Mouse (Mus musculus) midbrain, embryonic 14.5 days (tissue): ENCODE data around the gene Mpc1. TPM values are rescaled to one million over a fixed set of nuclear protein-coding genes. Genes with fewer than 3 reads are reported as not detected.

ENCODE experiments used
- ATAC-seq: fragments of 200-750 bp; cut with Nextera tagmentation; 2 replicates; pipeline ENCODE4 v1.8.0; 2017; ENCODE audit warnings: moderate number of reproducible peaks, moderate library complexity; ENCODE audit not compliant: low FRiP score, low TSS enrichment
- DNase-seq: peaks from one replicate; pipeline ENCODE4 v3.0.0-alpha.2; 2015
- H3K27ac ChIP-seq: fragments of 300-500 bp; sonication (generic); replicated peaks from 2 replicates; pipeline ENCODE4 v1.5.1; 2014; ENCODE audit warnings: mild to moderate bottlenecking, low read depth, low read length, moderate library complexity
- H3K27me3 ChIP-seq: fragments of 300-500 bp; sonication (generic); 2 replicates; pipeline ENCODE4 v1.6.1; 2014; ENCODE audit warnings: low read length, control low read depth, mixed read lengths; ENCODE audit not compliant: control insufficient read depth, insufficient read depth
- H3K36me3 ChIP-seq: fragments of 300-500 bp; sonication (generic); 2 replicates; pipeline ENCODE4 v1.6.1; 2014; ENCODE audit warnings: low read length, control low read depth; ENCODE audit not compliant: control insufficient read depth, insufficient read depth
- H3K4me1 ChIP-seq: fragments of 300-500 bp; sonication (generic); 2 replicates; pipeline ENCODE4 v1.6.1; 2014; ENCODE audit warnings: mild to moderate bottlenecking, antibody characterized with exemption, low read length, control low read depth; ENCODE audit not compliant: control insufficient read depth, insufficient read depth
- H3K4me2 ChIP-seq: fragments of 300-500 bp; sonication (generic); 2 replicates; pipeline ENCODE4 v1.6.1; 2014; ENCODE audit warnings: mild to moderate bottlenecking, low read length, moderate library complexity
- H3K4me3 ChIP-seq: fragments of 300-500 bp; sonication (generic); replicated peaks from 2 replicates; pipeline ENCODE4 v1.5.1; 2014; ENCODE audit warnings: low read depth, low read length
- H3K9ac ChIP-seq: fragments of 300-500 bp; sonication (generic); replicated peaks from 2 replicates; pipeline ENCODE4 v1.6.1; 2014; ENCODE audit warnings: mild to moderate bottlenecking, low read length, moderate library complexity
- H3K9me3 ChIP-seq: fragments of 300-500 bp; sonication (generic); 2 replicates; pipeline ENCODE4 v1.6.1; 2016; ENCODE audit warnings: low read length, control low read depth, mixed read lengths; ENCODE audit not compliant: control insufficient read depth
- WGBS: fragments of 180-500 bp; shearing (Covaris S2); extraction: QIAGEN DNeasy Blood & Tissue Kit; methylation state at CpG from one replicate; pipeline ENCODE4 v1.1.7; 2014; 5-methylcytosine and 5-hydroxymethylcytosine counted together
- polyA plus RNA-seq: library from polyadenylated mRNA; unstranded; fragments of >200 nt; fragmentation: Nextera tagmentation; extraction: Ambion mirVana; gene quantifications from 2 replicates; pipeline ENCODE4 v1.2.1, GENCODE M21; 2014

Mpc1 gene
- polyA plus RNA-seq, 1 experiment from 2014 or later, result 282 TPM

DNA sequence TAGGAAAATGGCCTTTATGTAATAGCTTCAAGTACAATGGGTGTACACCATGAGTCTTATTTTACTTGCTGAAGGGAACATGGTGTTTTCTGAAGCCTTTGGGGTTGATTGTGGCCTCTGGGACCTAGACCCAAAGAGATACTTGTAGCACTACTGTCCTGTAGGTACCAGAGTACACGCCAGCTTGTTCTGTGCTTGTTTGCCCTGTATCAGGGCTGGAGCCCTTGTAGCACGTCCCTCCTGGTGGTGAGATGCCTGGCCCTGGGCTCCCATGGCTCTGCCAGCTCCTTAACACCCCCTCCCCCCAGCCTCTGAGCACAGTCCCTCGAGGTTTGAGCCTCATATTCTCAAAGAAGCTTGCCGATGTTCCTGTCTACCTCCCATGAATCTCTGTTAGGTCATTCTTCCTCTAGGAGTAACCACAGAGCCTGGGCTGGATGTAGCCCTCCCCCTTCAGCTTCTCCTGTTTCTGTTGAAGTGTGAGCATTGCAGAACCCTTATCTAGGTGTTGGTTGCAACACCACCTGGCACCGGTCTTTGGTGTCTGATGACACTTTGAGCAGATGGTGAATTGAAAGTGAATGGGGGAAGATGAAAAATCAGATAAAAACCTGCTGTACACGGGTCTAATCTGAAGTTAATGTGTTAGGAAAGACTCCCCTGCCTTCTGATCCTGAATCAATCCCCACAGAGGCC, 10.5 kb upstream of the Mpc1 start:
- H3K27me3 ChIP-seq, result no peaks in the 10 kb centered on the region
- H3K9me3 ChIP-seq, result no peaks in the 10 kb centered on the region
- H3K4me1 ChIP-seq, result no peaks in the 10 kb centered on the region
- no peaks in the 10 kb centered on the region for H3K36me3 ChIP-seq
- no peak overlapping the region for H3K4me2 ChIP-seq
- no peak overlapping the region for H3K9ac ChIP-seq
- WGBS, result 58% methylated on average over 6 of the region's 6 CpGs
- no peak overlapping the region for H3K27ac ChIP-seq
- DNase-seq (no peak), ATAC-seq (no peak)
- no peak overlapping the region for H3K4me3 ChIP-seq

DNA sequence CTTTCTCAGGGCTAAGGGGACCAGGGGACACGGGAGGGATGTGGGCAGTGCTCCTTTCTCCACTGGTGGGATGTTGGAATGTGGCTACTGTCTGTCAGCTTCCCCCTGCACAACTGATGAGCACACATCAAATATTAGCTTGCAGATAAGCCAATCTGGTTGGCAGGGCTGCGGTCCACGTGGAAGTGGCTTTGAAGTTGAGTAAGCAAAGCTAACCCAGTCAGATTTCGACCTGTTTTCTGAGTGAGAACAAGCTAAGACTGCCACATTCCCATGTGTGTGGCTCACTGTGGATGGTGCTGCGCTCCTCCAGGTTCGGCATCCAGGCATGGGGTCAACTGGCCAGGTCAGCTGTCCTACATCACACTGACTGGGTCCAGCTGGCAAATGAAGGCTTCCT, 9.8 kb upstream of the Mpc1 start:
- no peaks in the 10 kb centered on the region for H3K4me1 ChIP-seq
- H3K9me3 ChIP-seq, result no peaks in the 10 kb centered on the region
- no peak overlapping the region for H3K4me3 ChIP-seq
- no peak for ATAC-seq
- H3K36me3 ChIP-seq, result no peaks in the 10 kb centered on the region
- H3K27ac ChIP-seq, result no peak overlapping the region
- no peak overlapping the region for H3K4me2 ChIP-seq
- H3K27me3 ChIP-seq, result no peaks in the 10 kb centered on the region
- DNase-seq, result no peak
- 87% methylated on average over 6 of the region's 6 CpGs for WGBS
- no peak overlapping the region for H3K9ac ChIP-seq

DNA sequence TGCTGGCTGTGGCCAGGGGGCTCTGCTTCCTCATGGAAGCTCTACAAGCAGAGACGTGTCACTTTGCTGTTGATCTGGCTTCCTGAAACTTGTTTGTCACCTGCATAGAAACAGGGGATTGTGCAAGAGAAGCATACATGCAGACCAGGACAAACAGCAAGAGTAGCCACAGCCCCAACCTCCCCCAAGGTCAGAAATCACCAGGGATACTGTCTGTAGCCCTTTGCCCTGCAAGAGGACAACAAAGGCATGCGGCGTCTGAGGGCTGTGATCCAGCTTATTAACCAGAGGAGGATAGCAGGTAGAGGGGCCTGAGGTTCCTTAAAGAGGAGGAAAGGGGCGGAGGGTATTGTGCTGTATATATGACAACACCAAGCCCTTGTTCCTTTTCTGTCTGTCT, 6.6 kb upstream of the Mpc1 start:
- Histone ChIP-seq H3K27ac (no peak overlapping the region), H3K4me2 (no peak overlapping the region), H3K4me1 (no peaks in the 10 kb centered on the region), H3K9me3 (no peaks in the 10 kb centered on the region), H3K27me3 (no peaks in the 10 kb centered on the region), H3K4me3 (no peak overlapping the region), H3K36me3 (no peaks in the 10 kb centered on the region), H3K9ac (no peak overlapping the region)
- DNase-seq (no peak), ATAC-seq (no peak)
- 80% methylated on average over 4 of the region's 4 CpGs for WGBS

DNA sequence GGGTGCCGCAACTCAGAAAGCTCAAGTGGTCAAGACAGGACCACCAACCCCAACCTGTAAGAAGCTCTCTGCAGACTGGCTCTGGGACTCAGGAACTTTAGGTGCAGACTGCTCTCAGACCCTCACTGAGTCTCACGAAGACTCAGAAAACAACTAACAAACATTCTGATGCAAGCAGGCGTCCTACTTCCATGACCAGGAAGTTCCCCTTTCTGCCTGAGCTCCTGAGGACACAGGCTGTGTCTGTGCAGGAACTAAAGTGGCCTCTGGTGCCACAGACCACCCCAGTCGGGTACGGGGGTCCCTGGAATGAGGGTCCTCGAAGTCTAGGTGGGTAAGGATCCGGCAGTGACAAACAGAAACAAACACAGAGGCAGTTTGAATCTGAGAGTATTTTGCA, 6.0 kb upstream of the Mpc1 start:
- Histone ChIP-seq H3K27ac (no peak overlapping the region), H3K9me3 (no peaks in the 10 kb centered on the region), H3K36me3 (no peaks in the 10 kb centered on the region), H3K4me2 (no peak overlapping the region), H3K27me3 (no peaks in the 10 kb centered on the region), H3K4me3 (no peak overlapping the region), H3K4me1 (no peaks in the 10 kb centered on the region), H3K9ac (no peak overlapping the region)
- no peak for DNase-seq
- ATAC-seq, result no peak
- 84% methylated on average over 7 of the region's 7 CpGs for WGBS

DNA sequence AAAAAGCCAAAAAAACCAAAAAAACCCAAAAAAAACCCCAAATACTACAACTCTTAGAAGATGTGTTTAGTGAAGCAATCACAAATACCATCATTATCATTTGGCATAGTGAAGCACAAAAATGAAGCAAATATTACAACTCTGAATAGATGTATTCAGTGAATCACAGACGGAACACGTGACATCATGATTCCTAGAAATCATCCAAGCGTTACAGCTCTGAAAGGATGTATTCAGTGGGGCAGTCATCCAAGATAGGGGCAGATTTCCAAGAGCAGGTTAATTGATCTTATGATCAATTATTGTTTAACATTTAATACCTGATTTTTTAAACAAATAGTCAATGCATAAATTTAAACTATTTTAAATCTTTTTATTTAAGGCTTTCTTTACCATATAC, 5.4 kb upstream of the Mpc1 start:
- Histone ChIP-seq H3K27ac (no peak overlapping the region), H3K9me3 (no peaks in the 10 kb centered on the region), H3K4me1 (no peaks in the 10 kb centered on the region), H3K4me3 (no peak overlapping the region), H3K27me3 (no peaks in the 10 kb centered on the region), H3K4me2 (no peak overlapping the region), H3K9ac (no peak overlapping the region), H3K36me3 (no peaks in the 10 kb centered on the region)
- ATAC-seq, result no peak
- 71% methylated on average over 3 of the region's 3 CpGs for WGBS
- no peak for DNase-seq

DNA sequence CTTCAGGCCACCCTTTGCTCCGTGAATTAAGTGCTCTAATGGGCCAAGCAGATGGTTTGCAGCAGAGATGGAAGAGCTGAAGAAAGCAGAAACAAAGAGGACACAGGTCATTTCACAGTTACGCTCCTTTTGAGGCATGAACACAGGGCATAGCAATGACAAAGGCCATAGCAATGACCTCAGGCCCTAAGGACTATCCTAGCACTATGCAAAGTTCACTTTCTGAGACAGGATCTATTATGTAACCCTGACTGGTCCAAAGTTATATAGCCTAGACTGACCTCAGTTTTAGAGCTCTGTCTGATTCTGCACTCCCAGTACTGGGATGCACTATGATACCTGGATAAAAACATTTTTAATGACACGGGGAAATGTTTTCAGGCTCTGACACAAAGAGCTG, 4.3 kb upstream of the Mpc1 start:
- no peaks in the 10 kb centered on the region for H3K9me3 ChIP-seq
- no peak overlapping the region for H3K4me2 ChIP-seq
- no peak for ATAC-seq
- H3K4me3 ChIP-seq, result no peak overlapping the region
- no peaks in the 10 kb centered on the region for H3K27me3 ChIP-seq
- no peak overlapping the region for H3K27ac ChIP-seq
- DNase-seq, result no peak
- no peak overlapping the region for H3K9ac ChIP-seq
- H3K4me1 ChIP-seq, result 0 out of 2 replicates have a peak, but pooled peaks cover 6% of the 10 kb centered on the region
- no peaks in the 10 kb centered on the region for H3K36me3 ChIP-seq
- 68% methylated on average over 3 of the region's 3 CpGs for WGBS

DNA sequence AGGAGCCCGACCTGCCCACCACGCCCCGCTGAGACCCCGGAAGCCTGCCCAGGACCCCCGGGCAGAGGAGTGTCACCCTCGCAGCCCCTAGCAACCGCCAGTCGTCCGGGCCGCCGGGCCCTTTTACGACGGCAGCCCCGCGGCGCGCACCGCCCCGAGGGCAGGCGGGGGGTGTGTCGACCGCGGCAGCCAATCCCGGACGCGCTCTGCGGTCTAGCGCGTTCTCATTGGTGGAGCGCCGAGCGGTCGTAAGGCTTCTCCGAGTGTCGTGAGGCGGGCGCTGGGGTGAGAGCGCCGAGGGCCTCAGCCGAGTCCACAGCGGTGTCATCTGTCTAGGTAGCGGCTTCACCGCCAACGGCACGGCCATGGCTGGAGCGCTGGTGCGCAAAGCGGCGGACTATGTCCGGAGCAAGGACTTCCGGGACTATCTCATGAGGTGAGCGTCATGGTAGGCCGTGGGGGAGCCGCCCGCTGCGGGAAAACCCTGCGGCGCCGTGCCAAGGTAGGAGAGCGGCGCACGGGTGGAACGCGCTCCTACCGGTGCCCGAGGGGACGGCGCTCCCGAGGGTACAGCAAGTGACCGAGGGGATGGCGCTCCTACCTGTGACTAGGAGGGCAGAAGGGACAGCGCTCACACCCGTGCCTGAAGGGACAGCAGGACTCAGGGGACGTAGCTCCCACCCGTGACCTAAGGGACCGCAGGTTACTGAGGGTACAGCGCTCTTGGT, 986 bp downstream of the Mpc1 start:
- no peaks in the 10 kb centered on the region for H3K9me3 ChIP-seq
- WGBS, result under 1% methylated on average over 77 of the region's 77 CpGs
- H3K9ac ChIP-seq, result peak overlapping the region; percentile 77
- no peaks in the 10 kb centered on the region for H3K27me3 ChIP-seq
- peaks cover 16% of the 10 kb centered on the region for H3K4me1 ChIP-seq
- H3K27ac ChIP-seq, result peak overlapping the region; percentile 90
- H3K4me2 ChIP-seq, result peak overlapping the region; percentile 98
- ATAC-seq, result peak; percentile 99
- peak overlapping the region; percentile 78 for H3K4me3 ChIP-seq
- H3K36me3 ChIP-seq, result no peaks in the 10 kb centered on the region
- peak; percentile 98 for DNase-seq

DNA sequence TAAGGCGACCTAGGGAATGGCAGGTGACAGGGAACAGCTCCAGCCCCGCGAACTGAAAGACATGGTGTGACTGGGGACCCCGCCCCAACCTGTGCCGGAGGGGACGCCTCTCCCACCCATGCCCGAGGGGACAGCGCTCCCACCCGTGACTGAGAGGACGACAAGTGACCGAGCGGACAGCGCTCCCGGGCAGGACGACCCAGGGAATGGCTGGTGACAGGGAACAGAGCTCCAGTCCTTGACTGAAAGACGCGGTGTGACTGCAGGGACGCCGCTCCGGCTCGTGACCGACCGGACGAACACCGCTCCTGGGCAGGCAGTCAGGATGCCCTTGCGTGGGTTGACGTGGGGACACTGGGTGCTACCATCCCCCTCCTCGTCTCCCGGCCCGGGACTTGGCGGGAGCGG, 1.6 kb downstream of the Mpc1 start:
- peak; percentile 37 for DNase-seq
- ATAC-seq, result no peak; the same call in none of the 2 replicates
- H3K27me3 ChIP-seq, result no peaks in the 10 kb centered on the region
- H3K36me3 ChIP-seq, result 0 out of 2 replicates have a peak, but pooled peaks cover 3% of the 10 kb centered on the region
- under 1% methylated on average over 32 of the region's 32 CpGs for whole genome bisulfite sequencing
- no peaks in the 10 kb centered on the region for H3K9me3 ChIP-seq
- peak overlapping the region; percentile 78 for H3K4me3 ChIP-seq
- peak overlapping the region; percentile 77 for H3K9ac ChIP-seq
- H3K27ac ChIP-seq, result peak overlapping the region; percentile 90
- H3K4me1 ChIP-seq, result peaks cover 16% of the 10 kb centered on the region
- peak overlapping the region; percentile 98 for H3K4me2 ChIP-seq

DNA sequence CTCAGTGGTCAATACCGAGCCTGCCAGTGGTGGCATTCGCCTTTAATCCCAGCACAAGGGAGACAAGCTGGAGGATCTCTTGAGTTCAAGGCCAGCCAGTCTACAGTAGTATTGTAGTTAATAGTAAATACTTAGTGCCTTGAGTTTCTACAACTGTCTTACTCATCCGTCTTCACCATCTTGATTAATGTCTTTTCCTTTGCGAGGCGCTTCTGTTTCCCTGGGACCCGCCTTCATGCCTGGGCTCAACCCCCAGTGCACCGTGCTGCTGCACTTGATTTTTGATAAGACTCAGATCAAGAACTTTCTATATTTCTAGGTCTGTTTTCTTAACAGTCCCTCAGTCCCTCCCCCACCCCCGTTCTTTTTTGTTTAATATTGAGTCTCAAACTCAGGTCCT, 2.4 kb downstream of the Mpc1 start:
- Histone ChIP-seq H3K27ac (no peak overlapping the region), H3K36me3 (peaks cover 10% of the 10 kb centered on the region; the same call in 1 of the 2 replicates), H3K9me3 (no peaks in the 10 kb centered on the region), H3K4me2 (peak overlapping the region; percentile 98), H3K4me1 (peaks cover 16% of the 10 kb centered on the region), H3K9ac (peak overlapping the region; percentile 77; the same call in 1 of the 2 replicates), H3K4me3 (peak overlapping the region; percentile 78), H3K27me3 (no peaks in the 10 kb centered on the region)
- 47% methylated on average over 8 of the region's 8 CpGs for WGBS
- DNase-seq (no peak), ATAC-seq (no peak)
